13 mouse cellular contexts compared by ENCODE assay signal in the genomic region with DNA sequence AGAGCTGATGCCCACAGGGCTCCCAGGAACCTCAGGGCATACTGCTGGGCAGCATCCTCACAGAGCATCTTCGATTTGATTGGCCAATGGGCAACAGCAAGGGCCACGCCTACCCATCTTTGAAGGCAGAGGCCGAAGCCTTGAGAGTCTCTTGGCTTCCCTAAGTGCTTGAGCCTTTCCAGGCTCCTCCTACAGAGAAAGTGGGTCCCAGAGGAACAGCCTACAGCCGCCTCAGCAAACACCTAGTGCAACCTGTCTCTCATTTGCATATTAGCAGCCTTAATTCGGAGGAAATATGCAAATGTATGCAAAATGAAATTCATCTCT. TPM values are rescaled to one million over a fixed set of nuclear protein-coding genes. Genes with fewer than 3 reads are reported as not detected.
DNase-seq lines count a peak whose midpoint lies in the region; ATAC-seq and TF ChIP-seq lines count a peak whose summit lies in the region.
"Had no signal": no experiment of that assay in that cellular context is flagged by ENCODE, and none has a peak within 500 bp of the region (broad histone marks: within the 10 kb centered on the region; RNA-seq: fewer than 3 reads in every experiment).

No protein-coding gene starts in this region.

- intact Hi-C loops in left cerebral cortex, postnatal 4 days (cut with DNase I) = no loop called here

- H3K4me1 ChIP-seq in lung, embryonic 16.5 days (replicated peaks; ENCODE audit: control insufficient read depth, insufficient read depth, low read length) = peaks cover 26% of the 10 kb centered on the region
- H3K4me1 ChIP-seq in lung, adult 2 months (ENCODE audit: control insufficient read depth, insufficient read depth, low read length) = no peaks in the 10 kb centered on the region
- 0 out of 2 replicates have a peak, but pooled peaks cover 4% of the 10 kb centered on the region for H3K4me1 ChIP-seq in hindbrain, postnatal 0 days (ENCODE audit: insufficient read depth, low read length)
- H3K4me1 ChIP-seq in neural tube, embryonic 15.5 days = peaks cover 30% of the 10 kb centered on the region

- H3K4me2 ChIP-seq in lung, embryonic 16.5 days (ENCODE audit: low read depth, low read length) = no peak overlapping the region
- no peak overlapping the region for H3K4me2 ChIP-seq in hindbrain, postnatal 0 days (ENCODE audit: low read depth, low read length)
- no peak overlapping the region for H3K4me2 ChIP-seq in neural tube, embryonic 15.5 days
- H3K4me2 ChIP-seq: limb, embryonic 13.5 days had no signal

- H3K27ac ChIP-seq in lung, embryonic 16.5 days (ENCODE audit: low read length) = peak overlapping the region; percentile 63
- H3K27ac ChIP-seq in hindbrain, postnatal 0 days = peak overlapping the region; percentile 21; the same call in 1 of the 2 replicates
- H3K27ac ChIP-seq in neural tube, embryonic 15.5 days (replicated peaks) = peak overlapping the region; percentile 38; the same call in 1 of the 2 replicates

- DNase-seq in embryo, embryonic 10.5 days (ENCODE audit: low spot score) = peak; percentile 40
- no peak for DNase-seq in embryo, embryonic 10 days (ENCODE audit: low spot score)
- no peak for DNase-seq in lung, adult 2 months
- DNase-seq in hindbrain, postnatal 0 days (ENCODE audit: low spot score) = no peak
- DNase-seq in left cerebral cortex, postnatal 4 days = no peak
- no peak for DNase-seq in urinary bladder, adult 18-20 months (ENCODE audit: low spot score in 2 of 2)
- DNase-seq: cerebellum, postnatal 25 days; heart, adult 18-20 months; kidney, adult 18-20 months had no signal

- H3K27me3 ChIP-seq in lung, embryonic 16.5 days (ENCODE audit: control insufficient read depth, insufficient read depth, low read depth, low read length) = no peaks in the 10 kb centered on the region
- no peaks in the 10 kb centered on the region for H3K27me3 ChIP-seq in hindbrain, postnatal 0 days (ENCODE audit: insufficient read depth, low read length)
- no peaks in the 10 kb centered on the region for H3K27me3 ChIP-seq in neural tube, embryonic 15.5 days (replicated peaks)
- H3K27me3 ChIP-seq: limb, embryonic 13.5 days had no signal

- TF ChIP-seq CTCF in lung, adult 2 months (IDR thresholded peaks at IDR 0.05; ENCODE audit: insufficient read depth, low read length) = no peak
- no peak for TF ChIP-seq CTCF in hindbrain, postnatal 0 days (IDR thresholded peaks at IDR 0.05; ENCODE audit: low read depth)

- 48% methylated on average over 5 of the region's 5 CpGs for WGBS in lung, embryonic 16.5 days
- WGBS in lung, adult 2 months = 55% methylated on average over 5 of the region's 5 CpGs
- 45% methylated on average over 5 of the region's 5 CpGs for whole genome bisulfite sequencing in hindbrain, postnatal 0 days
- 45% methylated on average over 5 of the region's 5 CpGs for WGBS in neural tube, embryonic 15.5 days

- no peaks in the 10 kb centered on the region for H3K9me3 ChIP-seq in lung, embryonic 16.5 days (ENCODE audit: control insufficient read depth, low read length)
- no peaks in the 10 kb centered on the region for H3K9me3 ChIP-seq in hindbrain, postnatal 0 days (ENCODE audit: low read length)
- H3K9me3 ChIP-seq in neural tube, embryonic 15.5 days (replicated peaks) = no peaks in the 10 kb centered on the region
- H3K9me3 ChIP-seq: limb, embryonic 13.5 days had no signal

- H3K4me3 ChIP-seq in lung, embryonic 16.5 days (ENCODE audit: low read length) = no peak overlapping the region
- no peak overlapping the region for H3K4me3 ChIP-seq in lung, adult 2 months (replicated peaks; ENCODE audit: extremely low read depth, low read depth, low read length)
- H3K4me3 ChIP-seq in hindbrain, postnatal 0 days (ENCODE audit: low read length) = no peak overlapping the region
- H3K4me3 ChIP-seq in neural tube, embryonic 15.5 days (replicated peaks) = no peak overlapping the region
- H3K4me3 ChIP-seq: limb, embryonic 13.5 days had no signal

- TF ChIP-seq POLR2A in lung, adult 2 months (IDR thresholded peaks at IDR 0.05; ENCODE audit: borderline replicate concordance, extremely low read depth, low read depth, low read length) = no peak

- no peaks in the 10 kb centered on the region for H3K36me3 ChIP-seq in lung, embryonic 16.5 days (ENCODE audit: control insufficient read depth, insufficient read depth, low read length)
- H3K36me3 ChIP-seq in hindbrain, postnatal 0 days (ENCODE audit: insufficient read depth, low read length) = no peaks in the 10 kb centered on the region
- H3K36me3 ChIP-seq in neural tube, embryonic 15.5 days = no peaks in the 10 kb centered on the region
- H3K36me3 ChIP-seq: limb, embryonic 13.5 days had no signal

- ATAC-seq in lung, embryonic 16.5 days (ENCODE audit: low read depth) = no peak
- ATAC-seq in hindbrain, postnatal 0 days = peak; percentile 28; the same call in 1 of the 2 replicates
- ATAC-seq in neural tube, embryonic 15.5 days (ENCODE audit: low FRiP score) = no peak

- no peak overlapping the region for H3K9ac ChIP-seq in lung, embryonic 16.5 days (ENCODE audit: low read length)
- no peak overlapping the region for H3K9ac ChIP-seq in hindbrain, postnatal 0 days (replicated peaks; ENCODE audit: low read length)
- no peak overlapping the region for H3K9ac ChIP-seq in neural tube, embryonic 15.5 days (replicated peaks)
- H3K9ac ChIP-seq: limb, embryonic 13.5 days had no signal

RNA-seq across cellular contexts. Expression of a gene that starts 39.6 kb away (rescaled TPM):
- not detected in 2 replicates for polyA plus RNA-seq in lung, embryonic 16.5 days (2015; fragmentation: Nextera tagmentation; extraction: Ambion mirVana)
- polyA plus RNA-seq in lung, adult 2 months (2012; rRNA removed) = not detected in 2 replicates
- total RNA-seq in hindbrain, postnatal 0 days (2014; rRNA removed) = not detected in 2 replicates
- polyA plus RNA-seq in hindbrain, postnatal 0 days (2015; fragmentation: Nextera tagmentation; extraction: Ambion mirVana) = not detected in 2 replicates
- not detected in 2 replicates for polyA plus RNA-seq in neural tube, embryonic 15.5 days (2015; fragmentation: Nextera tagmentation; extraction: Ambion mirVana)
- not detected for total RNA-seq in left cerebral cortex, postnatal 4 days (2021)
- total RNA-seq: ES-E14; heart, adult 18-20 months had no signal
- polyA plus RNA-seq: limb, embryonic 13.5 days had no signal
